Mouse (Mus musculus) liver, embryonic 16.5 days (tissue): ENCODE measurements around the gene Vrk2. TPM values are rescaled to one million over a fixed set of nuclear protein-coding genes. Genes with fewer than 3 reads are reported as not detected.
A peak's percentile ranks its signal among the peaks of the same experiment; 100 is the strongest.

Experiments used
- ATAC-seq: fragments of 200-750 bp; cut with Nextera tagmentation; 2 replicates; pipeline ENCODE4 v1.8.0; 2017; ENCODE audit warnings: low read depth, mild to moderate bottlenecking, moderate number of reproducible peaks, moderate library complexity
- H3K27ac ChIP-seq: fragments of 300-500 bp; sonication (generic); 2 replicates; pipeline ENCODE4 v1.5.1; 2014; ENCODE audit warnings: mild to moderate bottlenecking, low read length
- H3K27me3 ChIP-seq: fragments of 300-500 bp; sonication (generic); 2 replicates; pipeline ENCODE4 v1.6.1; 2014; ENCODE audit warnings: low read depth, low read length, mixed read lengths; ENCODE audit not compliant: control insufficient read depth, insufficient read depth
- H3K36me3 ChIP-seq: fragments of 300-500 bp; sonication (generic); 2 replicates; pipeline ENCODE4 v1.6.1; 2014; ENCODE audit warnings: mild to moderate bottlenecking; ENCODE audit not compliant: control insufficient read depth, insufficient read depth
- H3K4me1 ChIP-seq: fragments of 300-500 bp; sonication (generic); 2 replicates; pipeline ENCODE4 v1.6.1; 2014; ENCODE audit warnings: low read depth, low read length, mixed read lengths; ENCODE audit not compliant: control insufficient read depth
- H3K4me2 ChIP-seq: fragments of 300-500 bp; sonication (generic); 2 replicates; pipeline ENCODE4 v1.6.1; 2014; ENCODE audit warnings: low read depth, low read length, mixed read lengths
- H3K4me3 ChIP-seq: fragments of 300-500 bp; sonication (generic); 2 replicates; pipeline ENCODE4 v1.5.1; 2014; ENCODE audit warnings: low read depth, mild to moderate bottlenecking, low read length
- H3K9ac ChIP-seq: fragments of 300-500 bp; sonication (generic); 2 replicates; pipeline ENCODE4 v1.6.1; 2014; ENCODE audit warnings: low read depth, low read length
- H3K9me3 ChIP-seq: fragments of 300-500 bp; sonication (generic); replicated peaks from 2 replicates; pipeline ENCODE4 v1.6.1; 2016; ENCODE audit warnings: low read length; ENCODE audit not compliant: control insufficient read depth
- WGBS: fragments of 180-500 bp; shearing (Covaris S2); extraction: QIAGEN DNeasy Blood & Tissue Kit; methylation state at CpG from one replicate; pipeline ENCODE4 v1.1.7; 2014; ENCODE audit not compliant: insufficient replicate concordance; 5-methylcytosine and 5-hydroxymethylcytosine counted together
- polyA plus RNA-seq: library from polyadenylated mRNA; unstranded; fragments of >200 nt; fragmentation: Nextera tagmentation; extraction: Ambion mirVana; gene quantifications from 2 replicates; pipeline ENCODE4 v1.2.1, GENCODE M21; 2015

Gene Vrk2
- polyA plus RNA-seq, 1 experiment from 2014 or later, result 22.1 TPM

DNA sequence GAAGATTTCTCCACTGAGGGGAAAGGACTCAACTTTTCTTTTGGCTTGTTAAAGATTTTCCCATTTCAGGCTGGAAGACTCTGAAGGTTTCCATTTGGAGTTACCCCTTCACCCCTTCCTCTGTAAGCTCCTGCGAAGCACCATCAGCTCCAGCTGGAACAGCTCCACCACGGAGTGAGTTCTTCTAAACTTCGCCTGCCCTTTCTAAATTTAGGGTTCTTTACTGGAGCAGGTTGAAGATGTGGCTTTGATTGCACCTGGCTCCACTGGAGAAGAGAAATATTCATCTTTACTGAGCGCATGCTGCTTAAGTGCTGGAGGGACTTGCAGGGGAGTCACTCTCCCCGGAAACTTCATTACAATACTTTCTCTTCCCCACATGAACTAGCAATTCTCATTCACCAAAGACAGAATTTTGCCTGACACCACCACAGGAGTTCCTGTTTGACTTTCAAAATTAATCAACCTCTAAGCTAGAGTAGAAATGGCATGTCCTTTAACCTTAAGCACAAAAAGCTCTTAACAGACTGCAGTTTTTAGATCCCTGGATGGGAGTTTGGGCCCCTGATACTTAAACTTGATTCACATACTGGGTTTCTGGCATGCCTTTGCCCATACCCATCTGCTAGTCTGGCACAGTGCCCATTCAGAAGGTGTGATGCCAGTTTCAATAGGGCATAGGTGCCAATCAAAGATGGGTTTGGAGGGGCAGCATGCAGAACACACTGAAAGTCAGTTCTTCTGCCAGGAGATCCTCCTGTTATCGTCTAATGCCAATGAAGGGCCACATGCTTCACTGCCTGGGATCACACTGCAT lies 7.2 kb downstream of the Vrk2 start:
- Histone ChIP-seq H3K27ac (no peak overlapping the region), H3K4me2 (no peak overlapping the region), H3K9me3 (no peaks in the 10 kb centered on the region), H3K4me3 (no peak overlapping the region), H3K27me3 (no peaks in the 10 kb centered on the region), H3K36me3 (peaks cover 7% of the 10 kb centered on the region), H3K4me1 (no peaks in the 10 kb centered on the region; the same call in 1 of the 2 replicates), H3K9ac (no peak overlapping the region)
- peak; percentile 15; the same call in 1 of the 2 replicates for ATAC-seq
- WGBS, result 81% methylated on average over 6 of the region's 6 CpGs

DNA sequence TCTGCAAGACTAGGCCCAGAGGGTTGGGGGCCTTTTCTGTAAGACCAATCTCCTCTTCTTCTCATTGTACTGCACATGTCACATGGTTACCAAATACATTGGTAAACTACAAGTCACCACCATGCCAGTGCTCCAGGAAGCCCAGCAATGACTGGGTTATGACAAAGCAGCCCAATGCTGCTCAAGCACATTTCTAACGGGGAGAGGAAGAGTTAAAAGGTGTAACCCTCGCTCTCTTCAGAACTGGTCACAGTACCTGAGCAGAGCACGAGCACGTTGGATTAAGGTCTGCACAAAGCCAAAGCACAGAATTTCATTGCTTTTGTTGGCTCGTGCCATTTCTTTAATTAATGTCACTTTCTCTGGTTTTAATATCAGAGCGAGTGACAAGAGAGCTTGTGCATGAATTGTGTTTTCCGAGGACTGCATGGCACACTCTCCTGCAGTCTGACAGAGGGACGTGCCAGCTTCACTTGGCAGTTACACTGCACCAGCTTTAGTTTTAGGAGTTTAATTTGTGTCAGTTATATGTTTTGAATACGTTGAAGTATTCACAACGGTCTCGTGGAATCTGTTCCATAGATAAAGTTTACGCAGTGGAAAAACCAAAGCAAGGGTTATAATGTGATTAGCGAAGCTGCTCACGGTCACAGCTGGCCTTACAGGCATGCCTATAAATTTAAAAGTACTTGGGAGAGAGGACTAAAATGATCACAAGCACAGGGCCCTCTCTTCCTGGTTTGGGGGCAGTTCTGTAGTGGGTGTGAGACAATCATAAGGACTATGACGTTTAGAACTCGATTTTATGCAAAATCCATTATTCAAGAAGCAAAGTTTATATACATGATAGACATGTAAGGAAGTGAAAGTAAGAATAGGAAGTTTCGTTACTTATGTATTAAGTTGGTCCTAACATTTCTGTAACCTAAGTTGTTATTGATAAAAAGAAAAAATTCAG lies 8.1 kb downstream of the Vrk2 start:
- no peaks in the 10 kb centered on the region; the same call in 1 of the 2 replicates for H3K4me1 ChIP-seq
- no peak overlapping the region for H3K9ac ChIP-seq
- 82% methylated on average over 17 of the region's 17 CpGs for WGBS
- ATAC-seq, result 0 out of 2 replicates have a peak, but pooled peaks have one; percentile 18
- H3K4me3 ChIP-seq, result no peak overlapping the region
- H3K4me2 ChIP-seq, result no peak overlapping the region
- H3K36me3 ChIP-seq, result peaks cover 5% of the 10 kb centered on the region
- H3K9me3 ChIP-seq, result no peaks in the 10 kb centered on the region
- no peak overlapping the region for H3K27ac ChIP-seq
- no peaks in the 10 kb centered on the region for H3K27me3 ChIP-seq

DNA sequence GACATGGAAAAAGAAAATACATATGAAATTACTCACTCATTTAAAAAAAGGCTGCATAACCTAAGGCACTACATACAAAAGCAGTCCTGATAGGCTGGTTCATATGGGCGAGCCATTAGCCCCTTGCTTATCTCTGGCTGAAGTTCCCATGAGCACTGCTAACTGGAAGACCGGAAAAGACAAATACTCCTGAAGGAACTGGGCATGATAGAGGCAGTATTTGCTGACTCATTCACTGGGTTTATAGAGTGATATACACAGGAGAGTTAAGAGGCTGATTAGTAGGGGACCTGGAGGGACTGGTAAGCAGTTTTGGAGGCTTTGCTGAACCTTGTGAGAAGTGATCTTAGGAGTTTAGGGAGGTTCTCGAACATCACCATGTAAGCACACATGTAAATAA lies 42.2 kb downstream of the Vrk2 start:
- 58% methylated on average over 3 of the region's 3 CpGs for WGBS
- no peaks in the 10 kb centered on the region for H3K9me3 ChIP-seq
- H3K4me2 ChIP-seq, result no peak overlapping the region
- no peak overlapping the region for H3K27ac ChIP-seq
- no peaks in the 10 kb centered on the region; the same call in 1 of the 2 replicates for H3K4me1 ChIP-seq
- H3K9ac ChIP-seq, result no peak overlapping the region
- peak; percentile 68 for ATAC-seq
- H3K4me3 ChIP-seq, result no peak overlapping the region
- H3K27me3 ChIP-seq, result no peaks in the 10 kb centered on the region
- H3K36me3 ChIP-seq, result 0 out of 2 replicates have a peak, but pooled peaks cover 3% of the 10 kb centered on the region

DNA sequence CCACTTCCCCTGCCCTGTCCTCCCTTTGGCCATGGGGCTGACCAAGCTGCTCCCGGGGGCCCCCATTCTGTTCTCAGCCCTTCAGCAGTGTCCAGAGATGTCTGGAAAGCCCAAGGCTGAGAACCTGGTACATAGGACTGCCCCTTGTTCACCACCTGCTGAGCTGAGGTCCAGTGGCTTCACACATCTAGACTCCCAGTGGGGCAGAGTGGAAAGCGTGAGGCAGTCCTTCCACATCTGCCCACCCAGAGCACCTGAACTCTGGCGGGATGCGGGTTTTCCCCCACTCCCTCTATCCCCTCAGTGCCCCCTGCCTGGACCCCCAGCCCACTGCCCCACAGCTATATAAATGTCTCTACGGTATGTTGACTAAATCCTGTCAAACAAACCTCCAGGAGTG lies 56.0 kb downstream of the Vrk2 start:
- no peak overlapping the region for H3K27ac ChIP-seq
- H3K36me3 ChIP-seq, result no peaks in the 10 kb centered on the region
- no peaks in the 10 kb centered on the region for H3K27me3 ChIP-seq

DNA sequence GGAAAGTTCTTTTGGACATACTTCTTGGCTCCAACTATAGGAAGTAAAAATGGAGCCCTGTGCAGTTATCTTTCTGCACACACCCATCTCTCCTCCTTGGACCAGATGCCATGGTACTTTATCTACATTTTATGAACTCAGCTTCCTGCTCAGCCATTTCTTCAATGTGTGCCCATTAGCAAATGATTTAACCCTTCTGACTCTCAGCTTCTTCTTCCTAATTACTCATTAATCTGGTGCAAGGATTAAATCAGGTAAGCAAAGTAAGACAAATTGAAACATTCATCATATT lies 60.0 kb downstream of the Vrk2 start:
- H3K4me2 ChIP-seq, result peak overlapping the region; percentile 27; the same call in 1 of the 2 replicates
- H3K4me3 ChIP-seq, result no peak overlapping the region
- no peaks in the 10 kb centered on the region for H3K9me3 ChIP-seq
- H3K27ac ChIP-seq, result peak overlapping the region; percentile 50; the same call in 1 of the 2 replicates
- no peaks in the 10 kb centered on the region for H3K27me3 ChIP-seq
- no peaks in the 10 kb centered on the region for H3K36me3 ChIP-seq
- H3K9ac ChIP-seq, result no peak overlapping the region
- peaks cover 9% of the 10 kb centered on the region for H3K4me1 ChIP-seq
- peak; percentile 86 for ATAC-seq

More for the DNA sequence above, 56.0 kb downstream of the Vrk2 start:
- peaks cover 9% of the 10 kb centered on the region for H3K4me1 ChIP-seq
- H3K9me3 ChIP-seq, result no peaks in the 10 kb centered on the region
- 89% methylated on average over 5 of the region's 5 CpGs for whole genome bisulfite sequencing
- no peak for ATAC-seq
- H3K4me2 ChIP-seq, result no peak overlapping the region
- H3K4me3 ChIP-seq, result no peak overlapping the region
- no peak overlapping the region for H3K9ac ChIP-seq

DNA sequence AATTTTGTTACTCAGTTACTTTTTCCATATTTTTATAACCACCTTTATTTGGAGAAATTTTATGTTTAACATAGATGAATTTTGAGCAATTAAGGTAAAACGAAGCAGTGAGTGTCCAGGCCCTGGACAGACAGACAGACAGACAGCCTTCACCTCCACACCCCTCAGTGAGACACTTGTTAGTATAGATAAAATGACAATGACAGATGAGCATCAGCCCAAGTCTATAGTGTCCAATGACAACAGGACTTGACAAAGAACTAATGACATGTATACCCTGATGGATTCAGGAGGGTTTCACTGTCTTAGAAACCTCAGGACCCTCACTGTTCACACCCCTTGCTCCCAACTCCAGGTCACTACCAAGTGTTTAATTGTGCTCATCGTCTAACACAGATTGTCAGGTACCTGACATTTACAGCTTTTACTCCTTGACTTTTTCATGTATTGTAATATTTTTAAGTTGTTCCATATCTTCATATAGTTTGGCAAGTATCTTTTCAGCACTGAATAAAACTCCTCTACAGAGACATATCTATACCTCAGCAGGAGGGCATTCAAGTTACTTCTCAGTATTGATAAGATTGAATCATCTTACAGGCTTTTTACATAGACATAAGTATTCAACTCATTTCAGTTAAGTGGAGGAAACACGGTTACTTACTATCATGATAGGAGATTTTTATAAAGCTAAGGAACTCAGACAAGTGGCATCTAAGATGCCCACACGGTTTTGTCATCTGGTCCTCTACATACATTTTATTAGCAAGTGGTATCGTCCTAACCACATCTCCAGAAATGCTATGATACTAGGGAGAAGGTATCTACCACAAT lies 60.6 kb downstream of the Vrk2 start:
- Histone ChIP-seq H3K27ac (peak overlapping the region; percentile 50), H3K4me3 (no peak overlapping the region), H3K9ac (no peak overlapping the region), H3K9me3 (no peaks in the 10 kb centered on the region), H3K36me3 (no peaks in the 10 kb centered on the region), H3K27me3 (no peaks in the 10 kb centered on the region), H3K4me2 (peak overlapping the region; percentile 27; the same call in 1 of the 2 replicates), H3K4me1 (peaks cover 9% of the 10 kb centered on the region)
- ATAC-seq, result peak; percentile 72
- 36% methylated on average over 5 of the region's 5 CpGs for WGBS

DNA sequence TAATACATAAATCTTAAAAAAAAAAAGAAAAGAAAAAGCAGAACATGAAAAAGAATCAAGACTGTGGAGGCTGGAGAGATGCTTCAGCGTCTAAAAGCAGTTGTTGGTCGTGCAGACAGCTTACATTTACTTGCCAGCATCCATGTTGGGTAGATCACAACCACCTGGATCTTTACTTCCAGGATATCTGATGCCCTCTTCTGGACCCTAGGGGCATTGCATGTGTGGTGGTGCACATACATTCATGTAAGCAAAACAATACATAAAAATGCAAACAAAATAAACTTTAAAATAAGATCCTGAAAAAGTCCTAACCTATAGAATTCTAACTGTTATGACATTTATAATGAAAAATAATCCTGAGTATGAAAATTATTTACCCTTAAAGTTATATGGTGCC lies 66.9 kb downstream of the Vrk2 start:
- no peaks in the 10 kb centered on the region for H3K9me3 ChIP-seq
- H3K4me2 ChIP-seq, result no peak overlapping the region
- no peaks in the 10 kb centered on the region for H3K4me1 ChIP-seq
- no peak overlapping the region for H3K27ac ChIP-seq
- 87% methylated on average over 2 of the region's 2 CpGs for WGBS
- H3K9ac ChIP-seq, result no peak overlapping the region
- H3K27me3 ChIP-seq, result no peaks in the 10 kb centered on the region
- no peak for ATAC-seq
- H3K4me3 ChIP-seq, result no peak overlapping the region
- H3K36me3 ChIP-seq, result no peaks in the 10 kb centered on the region

DNA sequence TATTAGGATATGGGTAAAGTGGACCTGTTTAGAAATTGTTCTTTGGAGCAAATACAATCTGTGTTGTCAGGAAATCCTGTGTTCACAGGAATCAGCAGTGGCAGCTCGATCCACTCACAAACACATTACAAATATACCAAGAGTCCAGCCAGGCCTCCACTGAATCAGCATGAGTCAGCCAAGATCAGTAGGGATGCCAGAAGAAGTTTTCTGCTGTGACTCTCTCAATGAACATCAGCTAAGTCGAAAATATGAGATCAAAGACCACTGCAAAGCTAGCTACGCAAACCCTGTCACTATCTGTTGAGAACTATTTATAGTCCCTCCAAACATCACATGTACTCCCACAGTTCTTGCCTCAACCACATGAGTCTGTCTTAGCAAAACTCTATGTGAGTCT lies 74.8 kb downstream of the Vrk2 start:
- Histone ChIP-seq H3K27ac (no peak overlapping the region), H3K27me3 (no peaks in the 10 kb centered on the region), H3K9ac (no peak overlapping the region), H3K4me3 (no peak overlapping the region), H3K9me3 (no peaks in the 10 kb centered on the region), H3K4me1 (no peaks in the 10 kb centered on the region), H3K4me2 (no peak overlapping the region), H3K36me3 (no peaks in the 10 kb centered on the region)
- no peak for ATAC-seq
- WGBS, result 70% methylated on average over 3 of the region's 3 CpGs
